10 mouse cellular contexts compared by ENCODE assay signal in the genomic region with DNA sequence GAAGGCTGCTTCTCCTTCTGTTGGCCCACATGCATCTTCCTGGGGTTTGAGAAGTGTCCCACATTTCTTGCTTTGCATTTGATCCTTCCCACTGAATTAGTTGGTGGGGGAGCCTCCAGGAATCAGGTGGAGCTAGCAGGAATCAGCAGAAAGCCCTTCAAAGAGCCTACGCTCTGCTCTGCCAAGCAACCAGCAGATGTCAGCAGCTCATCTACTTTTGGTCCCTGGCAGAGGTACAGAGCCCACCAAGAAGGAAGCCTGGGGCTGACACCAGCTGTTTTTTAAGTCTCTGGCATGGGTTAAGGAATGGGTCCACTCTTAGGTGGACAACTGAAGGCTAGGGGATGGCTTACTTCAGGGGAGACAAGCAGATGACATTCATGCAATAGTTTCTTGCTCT.
DNase-seq lines count a peak whose midpoint lies in the region; ATAC-seq lines count a peak whose summit lies in the region.
"Had no signal": no experiment of that assay in that cellular context is flagged by ENCODE, and none has a peak within 500 bp of the region (broad histone marks: within the 10 kb centered on the region; RNA-seq: fewer than 3 reads in every experiment).

No protein-coding gene starts in this region.

- intact Hi-C loops in heart, postnatal 10 days (cut with DNase I) = loop anchor here (2.0 to 5.0 kb wide), 4 partner anchors 97 to 751 kb away; no protein-coding TSS in a partner anchor

- no peak overlapping the region for H3K4me3 ChIP-seq in forebrain, embryonic 12.5 days (replicated peaks)
- H3K4me3 ChIP-seq: heart, embryonic 13.5 days; myocyte had no signal

- ATAC-seq in forebrain, embryonic 12.5 days (ENCODE audit: low FRiP score) = 0 out of 2 replicates have a peak, but pooled peaks have one; percentile 44

- H3K9me3 ChIP-seq in forebrain, embryonic 12.5 days = peaks cover 3% of the 10 kb centered on the region; the same call in 1 of the 2 replicates

- H3K27ac ChIP-seq in forebrain, embryonic 12.5 days = no peak overlapping the region
- H3K27ac ChIP-seq: heart, embryonic 13.5 days had no signal

- WGBS in forebrain, embryonic 12.5 days = 31% methylated on average over 1 of the region's 1 CpGs

- H3K36me3 ChIP-seq in forebrain, embryonic 12.5 days (replicated peaks) = no peaks in the 10 kb centered on the region
- H3K36me3 ChIP-seq: heart, embryonic 13.5 days had no signal

- no peak overlapping the region for H3K4me2 ChIP-seq in forebrain, embryonic 12.5 days
- H3K4me2 ChIP-seq: heart, embryonic 13.5 days had no signal

- H3K9ac ChIP-seq in forebrain, embryonic 12.5 days = no peak overlapping the region
- H3K9ac ChIP-seq: heart, embryonic 13.5 days had no signal

- peaks cover 8% of the 10 kb centered on the region; the same call in 1 of the 2 replicates for H3K27me3 ChIP-seq in forebrain, embryonic 12.5 days
- H3K27me3 ChIP-seq: heart, embryonic 13.5 days had no signal

- H3K4me1 ChIP-seq in forebrain, embryonic 12.5 days = 0 out of 2 replicates have a peak, but pooled peaks cover 4% of the 10 kb centered on the region

- peak; percentile 50 to 67 for DNase-seq in heart, postnatal 10 days
- DNase-seq in heart, adult 9 months (ENCODE audit: low spot score in 2 of 2) = no peak
- peak; percentile 56 for DNase-seq in adrenal gland, postnatal 10 days
- DNase-seq in kidney, postnatal 14 days = peak; percentile 50
- peak; percentile 60 for DNase-seq in mesoderm, embryonic 11.5 days (ENCODE audit: low read depth, low spot score)
- peak; percentile 44 for DNase-seq in yolk sac, embryonic 10.5 days (ENCODE audit: low spot score)
- DNase-seq in thymus, postnatal 14 days = no peak

Comparison
In these comparisons a context has a peak if more than half of its experiments do, and no peak if none do; other contexts are left out.
1. DNase-seq: peak in heart, postnatal 10 days (2 of 2), adrenal gland, postnatal 10 days (single experiment), kidney, postnatal 14 days (single experiment), mesoderm, embryonic 11.5 days (single experiment) and yolk sac, embryonic 10.5 days (single experiment); none in heart, adult 9 months (0 of 2) and thymus, postnatal 14 days (single experiment).